Mouse (Mus musculus): ENCODE measurements around the gene Dusp28.

DNA sequence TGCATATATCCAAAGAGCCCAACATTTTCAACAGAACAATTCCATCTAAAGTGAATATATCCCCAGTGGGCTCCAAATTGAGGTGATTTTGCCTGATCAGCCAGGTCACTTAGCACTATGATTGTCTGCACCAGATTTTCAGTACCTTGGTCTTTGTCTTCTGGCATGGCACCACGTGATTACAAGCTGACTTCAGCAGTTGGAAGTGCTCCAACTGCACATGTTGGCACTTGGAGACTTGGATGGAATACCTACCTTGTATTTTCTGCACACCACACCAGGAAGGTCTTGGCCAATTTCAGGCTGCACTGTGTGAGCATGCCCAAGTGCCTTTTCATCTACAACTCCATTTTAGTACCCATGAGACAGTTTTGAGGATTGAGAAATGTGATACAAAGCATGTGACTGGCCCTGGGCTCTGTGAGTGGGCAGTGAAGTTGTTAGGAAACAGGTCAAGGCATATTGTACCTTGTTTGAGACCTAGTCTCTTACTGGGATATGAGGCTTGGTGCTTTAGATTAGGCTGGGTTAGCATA lies 23.5 kb downstream of the Dusp28 start:
- no peak for TF ChIP-seq CTCF (IDR thresholded peaks at IDR 0.05)
- no peak for TF ChIP-seq EP300 (IDR thresholded peaks at IDR 0.05)

Measured in lung, postnatal 0 days (tissue).